Mouse (Mus musculus): Measurements from ENCODE around the gene Gabpa. TPM values are rescaled to one million over a fixed set of nuclear protein-coding genes. Genes with fewer than 3 reads are reported as not detected.

The Gabpa gene
- polyA plus RNA-seq (2016; fragmentation: Nextera tagmentation; extraction: Ambion mirVana): 26.0 and 26.2 TPM in 2 replicates

DNA sequence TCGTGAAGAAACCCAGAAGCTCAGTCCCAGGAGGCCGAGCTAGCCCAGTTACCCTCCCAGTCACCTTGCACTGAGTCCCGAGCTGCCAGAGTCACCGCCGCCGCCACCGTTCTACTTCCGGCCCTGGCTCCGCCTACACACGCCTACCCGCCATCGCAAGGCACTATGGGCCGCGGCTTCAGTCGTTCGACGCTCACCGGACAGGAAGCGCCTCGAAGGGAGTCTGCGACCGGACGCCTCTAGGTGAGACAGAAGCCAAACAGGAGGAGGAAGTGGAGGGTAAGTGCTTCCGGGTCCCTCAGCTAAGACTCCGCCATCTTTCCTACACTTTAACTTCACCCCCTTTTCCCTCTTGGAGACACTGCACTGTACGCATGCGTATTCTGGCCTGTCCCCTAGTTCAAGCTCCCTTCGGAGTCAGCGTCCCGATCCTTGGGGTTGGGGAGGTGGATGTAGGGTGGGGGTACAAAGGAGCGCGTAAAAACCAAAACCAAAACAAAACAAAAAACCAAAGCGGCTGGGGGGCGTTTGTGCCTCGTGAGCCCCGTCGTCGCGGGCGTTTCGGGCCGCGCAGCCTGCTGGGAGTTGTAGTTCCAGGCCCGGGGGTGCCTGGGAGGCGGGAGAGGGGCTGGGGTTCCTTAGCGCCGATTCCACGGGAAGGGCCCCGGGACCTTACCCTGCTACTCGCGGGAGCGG, at the start of gene Gabpa:
Gene Gabpa, plus strand, starts transcription at position 181 of the 696 bp plus-strand sequence.
- Histone ChIP-seq H3K9ac (peak within 1 kb of the TSS; percentile 96), H3K36me3 (peaks cover 51% of the 10 kb centered on the region), H3K27ac (peak within 1 kb of the TSS; percentile 97), H3K4me1 (peaks cover 45% of the 10 kb centered on the region), H3K9me3 (replicated peaks) (no peaks in the 10 kb centered on the region), H3K4me2 (peak within 1 kb of the TSS; percentile 84), H3K4me3 (peak within 1 kb of the TSS; percentile 95), H3K27me3 (replicated peaks) (no peaks in the 10 kb centered on the region)
- ATAC-seq: peak; percentile 94
- under 1% methylated on average over 52 of the region's 52 CpGs for WGBS (ENCODE audit: insufficient replicate concordance)

DNA sequence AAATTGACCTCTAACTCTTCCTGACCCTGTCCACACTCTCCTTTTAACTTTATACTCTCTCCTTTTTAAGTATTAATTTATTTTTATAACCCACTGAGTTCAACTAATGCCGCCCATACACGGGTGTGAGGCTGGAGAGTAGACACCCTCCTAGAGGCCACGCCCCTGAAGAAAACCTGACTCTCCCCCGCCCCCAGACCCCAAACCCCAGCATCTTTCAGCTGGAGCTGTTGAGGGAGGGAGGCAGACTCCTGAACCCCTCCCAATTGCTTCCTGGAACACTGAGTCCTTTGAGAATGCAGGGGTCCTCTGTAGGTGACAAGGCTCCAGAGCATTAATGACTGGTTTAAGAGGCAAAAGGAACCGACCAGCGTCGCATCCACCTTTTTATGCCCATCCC, 49.8 kb upstream of the Gabpa start:
- H3K36me3 ChIP-seq: no peaks in the 10 kb centered on the region
- no peaks in the 10 kb centered on the region for H3K9me3 ChIP-seq (replicated peaks)
- no peaks in the 10 kb centered on the region for H3K27me3 ChIP-seq (replicated peaks)
- WGBS (ENCODE audit: insufficient replicate concordance): 34% methylated on average over 7 of the region's 7 CpGs
- no peak overlapping the region for H3K27ac ChIP-seq
- no peak overlapping the region for H3K9ac ChIP-seq
- ATAC-seq: no peak
- H3K4me1 ChIP-seq: no peaks in the 10 kb centered on the region
- no peak overlapping the region for H3K4me3 ChIP-seq
- no peak overlapping the region for H3K4me2 ChIP-seq

DNA sequence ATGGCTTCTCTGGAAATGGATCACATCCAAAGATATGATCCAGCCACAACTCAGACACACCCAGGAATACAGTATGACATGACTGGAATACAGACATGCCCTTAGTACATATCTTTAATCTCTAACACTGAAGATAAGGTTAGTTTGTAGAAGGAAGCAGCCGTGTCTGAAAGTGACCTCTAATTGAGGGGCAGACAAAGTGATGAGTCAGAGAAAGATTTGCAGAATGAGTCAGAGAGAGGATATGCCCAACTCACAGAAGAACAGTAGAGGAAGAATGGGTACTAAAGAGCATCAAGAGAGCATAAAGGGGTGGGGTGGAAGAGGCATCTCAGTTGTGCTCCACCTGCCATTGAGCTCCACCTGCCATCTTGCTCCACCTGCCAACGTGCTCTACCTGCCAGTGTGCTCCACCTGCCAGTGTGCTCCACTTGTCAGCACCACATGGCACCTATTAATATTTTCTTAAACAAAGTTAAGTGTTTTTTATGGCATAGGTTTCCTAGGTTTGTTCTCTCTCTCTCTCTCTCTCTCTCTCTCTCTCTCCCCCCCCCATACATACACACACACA, 44.0 kb upstream of the Gabpa start:
- H3K36me3 ChIP-seq: no peaks in the 10 kb centered on the region
- no peak overlapping the region for H3K4me2 ChIP-seq
- H3K9me3 ChIP-seq (replicated peaks): no peaks in the 10 kb centered on the region
- no peaks in the 10 kb centered on the region for H3K27me3 ChIP-seq (replicated peaks)
- WGBS (ENCODE audit: insufficient replicate concordance): 28% methylated on average over 2 of the region's 2 CpGs
- no peaks in the 10 kb centered on the region for H3K4me1 ChIP-seq
- H3K27ac ChIP-seq: no peak overlapping the region
- no peak overlapping the region for H3K9ac ChIP-seq
- no peak for ATAC-seq
- H3K4me3 ChIP-seq: no peak overlapping the region

DNA sequence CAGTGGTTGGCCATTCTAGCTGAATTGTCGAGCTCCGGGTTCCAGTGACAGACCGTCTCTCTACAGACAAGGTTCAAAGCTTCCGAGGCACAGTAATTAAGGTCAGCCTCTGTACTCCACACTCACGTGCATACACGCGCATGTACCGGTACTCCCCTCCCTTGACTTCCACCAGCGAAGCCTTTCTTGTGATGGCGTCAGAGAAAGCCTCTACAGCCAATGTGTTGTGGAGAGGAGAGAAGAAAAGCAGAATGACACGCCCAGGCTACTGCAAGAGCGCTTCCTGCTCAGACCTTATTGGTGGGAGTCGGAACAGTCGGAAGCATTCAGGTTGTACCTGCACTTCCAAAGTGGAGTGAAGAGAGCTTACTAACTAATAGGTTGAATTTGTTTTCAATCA, 41.3 kb upstream of the Gabpa start:
- no peak overlapping the region for H3K4me2 ChIP-seq
- H3K27me3 ChIP-seq (replicated peaks): no peaks in the 10 kb centered on the region
- no peaks in the 10 kb centered on the region for H3K4me1 ChIP-seq
- H3K9ac ChIP-seq: no peak overlapping the region
- no peak for ATAC-seq
- no peaks in the 10 kb centered on the region for H3K36me3 ChIP-seq
- no peak overlapping the region for H3K4me3 ChIP-seq
- H3K27ac ChIP-seq: no peak overlapping the region
- H3K9me3 ChIP-seq (replicated peaks): no peaks in the 10 kb centered on the region
- 72% methylated on average over 14 of the region's 14 CpGs for WGBS (ENCODE audit: insufficient replicate concordance)

DNA sequence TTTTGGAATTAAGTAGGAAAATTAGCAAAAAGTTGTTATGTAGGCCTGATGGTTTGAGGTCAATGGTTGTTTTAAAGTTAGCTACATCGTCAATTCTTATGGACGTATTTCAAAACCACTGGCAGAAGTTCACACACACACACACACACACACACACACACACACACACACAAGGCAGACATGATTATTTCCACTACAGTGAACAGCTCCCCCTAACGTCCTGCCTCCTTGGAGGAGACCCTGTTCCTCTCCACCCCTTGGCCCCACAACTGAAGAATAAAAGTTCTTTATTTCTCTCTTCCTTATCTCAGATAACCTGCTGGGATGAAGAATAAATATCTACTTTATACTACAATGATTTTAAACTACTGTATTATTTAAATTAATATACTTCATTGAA, 39.4 kb upstream of the Gabpa start:
- Histone ChIP-seq H3K4me3 (no peak overlapping the region), H3K36me3 (no peaks in the 10 kb centered on the region), H3K9ac (no peak overlapping the region), H3K27ac (no peak overlapping the region), H3K9me3 (replicated peaks) (no peaks in the 10 kb centered on the region), H3K4me1 (no peaks in the 10 kb centered on the region), H3K4me2 (no peak overlapping the region), H3K27me3 (replicated peaks) (no peaks in the 10 kb centered on the region)
- WGBS (ENCODE audit: insufficient replicate concordance): 55% methylated on average over 3 of the region's 3 CpGs
- no peak for ATAC-seq

DNA sequence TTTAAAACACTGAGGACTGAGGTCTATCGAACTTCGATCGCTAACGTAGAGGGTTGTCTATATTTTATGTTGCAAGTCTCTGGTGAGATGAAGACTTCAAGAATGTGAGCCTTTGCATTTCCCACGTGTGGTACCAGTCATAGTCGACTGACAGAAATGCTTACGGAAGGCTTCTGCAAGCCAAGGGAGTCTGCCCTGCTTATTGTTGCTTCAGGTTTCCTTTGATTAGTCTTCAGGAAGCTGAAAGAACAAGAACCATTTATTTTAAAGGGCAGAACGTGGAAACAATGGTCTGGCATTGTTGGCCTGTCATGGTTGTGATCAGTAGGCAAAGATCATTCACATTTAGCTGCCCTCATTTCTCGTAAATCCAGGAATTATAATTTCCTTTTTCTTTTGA, 38.0 kb upstream of the Gabpa start:
- H3K27me3 ChIP-seq (replicated peaks): no peaks in the 10 kb centered on the region
- H3K4me1 ChIP-seq: no peaks in the 10 kb centered on the region
- no peaks in the 10 kb centered on the region for H3K36me3 ChIP-seq
- no peak for ATAC-seq
- 66% methylated on average over 9 of the region's 9 CpGs for WGBS (ENCODE audit: insufficient replicate concordance)
- H3K9ac ChIP-seq: no peak overlapping the region
- H3K4me2 ChIP-seq: no peak overlapping the region
- no peak overlapping the region for H3K27ac ChIP-seq
- no peaks in the 10 kb centered on the region for H3K9me3 ChIP-seq (replicated peaks)
- H3K4me3 ChIP-seq: no peak overlapping the region

DNA sequence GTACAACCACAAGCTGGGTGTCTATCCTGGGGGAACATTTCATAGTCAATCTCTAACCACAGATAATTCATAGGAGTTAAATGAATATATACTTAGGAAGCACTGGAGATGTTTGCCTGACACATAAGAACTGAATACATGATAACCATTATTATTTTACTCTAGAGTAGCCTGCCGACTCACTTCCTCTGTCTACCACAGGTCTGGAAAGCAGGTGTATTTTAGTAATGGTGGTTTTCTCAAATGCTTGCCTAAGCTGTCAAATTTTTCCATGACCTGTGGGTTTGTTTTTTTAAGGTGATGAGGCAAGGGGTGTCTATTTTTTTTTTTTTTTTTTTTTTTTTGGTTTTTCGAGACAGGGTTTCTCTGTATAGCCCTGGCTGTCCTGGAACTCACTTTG, 34.7 kb upstream of the Gabpa start:
- Histone ChIP-seq H3K4me1 (no peaks in the 10 kb centered on the region; the same call in 1 of the 2 replicates), H3K27ac (no peak overlapping the region), H3K36me3 (no peaks in the 10 kb centered on the region), H3K4me2 (no peak overlapping the region), H3K27me3 (replicated peaks) (no peaks in the 10 kb centered on the region), H3K4me3 (no peak overlapping the region), H3K9ac (no peak overlapping the region), H3K9me3 (replicated peaks) (no peaks in the 10 kb centered on the region)
- ATAC-seq: no peak
- WGBS (ENCODE audit: insufficient replicate concordance): 60% methylated on average over 1 of the region's 2 CpGs

DNA sequence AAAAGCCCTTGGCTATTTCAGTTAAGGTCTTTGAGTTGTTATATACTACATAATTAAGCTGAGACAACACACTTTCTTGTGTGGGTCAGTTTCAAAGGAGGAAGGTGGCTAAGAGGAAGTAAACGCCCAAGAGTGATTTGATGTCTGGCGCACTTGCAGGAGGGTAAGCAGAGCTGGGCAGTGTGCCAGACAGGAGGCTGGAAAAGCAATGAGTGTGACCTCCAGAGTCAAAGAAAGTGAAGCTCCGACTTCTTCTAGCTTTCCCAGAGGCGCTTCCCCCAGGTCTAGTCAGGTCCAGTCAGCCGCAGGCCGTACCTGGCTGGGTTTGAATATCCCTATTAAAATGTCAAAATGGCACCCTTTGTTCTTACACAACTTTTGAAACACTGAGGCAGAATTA, 32.5 kb upstream of the Gabpa start:
- Histone ChIP-seq H3K4me2 (no peak overlapping the region), H3K4me3 (no peak overlapping the region), H3K27ac (no peak overlapping the region), H3K27me3 (replicated peaks) (no peaks in the 10 kb centered on the region), H3K9ac (no peak overlapping the region), H3K4me1 (no peaks in the 10 kb centered on the region; the same call in 1 of the 2 replicates), H3K36me3 (no peaks in the 10 kb centered on the region), H3K9me3 (replicated peaks) (no peaks in the 10 kb centered on the region)
- 59% methylated on average over 6 of the region's 6 CpGs for WGBS (ENCODE audit: insufficient replicate concordance)
- ATAC-seq: no peak

DNA sequence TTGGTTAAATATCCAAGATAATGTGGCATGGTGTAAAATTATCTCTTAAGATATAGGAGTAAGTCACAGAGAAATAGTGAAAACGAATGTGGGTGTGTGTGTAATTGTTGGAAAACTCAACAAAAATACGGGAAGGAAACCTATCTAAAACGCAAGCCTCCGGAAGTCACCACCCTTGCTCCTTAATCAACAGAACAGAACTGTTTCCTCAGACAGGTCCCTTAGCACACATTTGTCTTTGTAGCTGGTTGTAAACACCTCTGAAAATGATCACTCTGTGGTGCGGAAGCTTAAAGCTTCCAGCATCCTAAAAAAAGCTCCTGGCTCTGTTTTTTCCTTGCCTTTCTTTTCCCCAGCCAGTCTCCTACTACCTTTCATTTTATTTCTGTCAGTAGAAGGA, 29.9 kb upstream of the Gabpa start:
- Histone ChIP-seq H3K36me3 (no peaks in the 10 kb centered on the region), H3K9me3 (replicated peaks) (no peaks in the 10 kb centered on the region), H3K27me3 (replicated peaks) (no peaks in the 10 kb centered on the region), H3K27ac (no peak overlapping the region), H3K4me2 (no peak overlapping the region), H3K9ac (no peak overlapping the region), H3K4me3 (no peak overlapping the region), H3K4me1 (no peaks in the 10 kb centered on the region; the same call in 1 of the 2 replicates)
- no peak for ATAC-seq
- WGBS (ENCODE audit: insufficient replicate concordance): 61% methylated on average over 5 of the region's 5 CpGs

DNA sequence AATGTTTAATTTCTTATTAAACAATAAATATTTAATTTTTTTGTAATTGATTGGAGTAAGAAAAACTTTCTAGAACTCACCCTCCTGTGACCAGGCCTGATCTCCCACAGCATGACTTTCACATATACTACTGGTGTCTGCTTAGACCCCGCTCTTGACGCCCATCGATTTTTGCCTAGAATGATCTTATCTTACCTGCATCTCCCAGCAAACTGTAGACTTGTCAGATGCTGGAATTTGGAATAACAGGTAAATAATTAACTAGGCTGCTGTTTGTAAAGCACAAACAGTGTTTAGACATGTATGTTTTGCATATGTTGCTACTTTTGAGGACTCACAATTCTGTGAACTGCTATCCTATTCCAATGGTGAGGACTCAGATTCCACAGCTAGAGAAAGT, 28.6 kb upstream of the Gabpa start:
- 74% methylated on average over 3 of the region's 3 CpGs for WGBS (ENCODE audit: insufficient replicate concordance)
- Histone ChIP-seq H3K36me3 (no peaks in the 10 kb centered on the region), H3K9ac (no peak overlapping the region), H3K9me3 (replicated peaks) (no peaks in the 10 kb centered on the region), H3K4me3 (no peak overlapping the region), H3K27me3 (replicated peaks) (no peaks in the 10 kb centered on the region), H3K4me1 (no peaks in the 10 kb centered on the region; the same call in 1 of the 2 replicates), H3K4me2 (no peak overlapping the region), H3K27ac (no peak overlapping the region)
- peak; percentile 52; the same call in 1 of the 2 replicates for ATAC-seq

DNA sequence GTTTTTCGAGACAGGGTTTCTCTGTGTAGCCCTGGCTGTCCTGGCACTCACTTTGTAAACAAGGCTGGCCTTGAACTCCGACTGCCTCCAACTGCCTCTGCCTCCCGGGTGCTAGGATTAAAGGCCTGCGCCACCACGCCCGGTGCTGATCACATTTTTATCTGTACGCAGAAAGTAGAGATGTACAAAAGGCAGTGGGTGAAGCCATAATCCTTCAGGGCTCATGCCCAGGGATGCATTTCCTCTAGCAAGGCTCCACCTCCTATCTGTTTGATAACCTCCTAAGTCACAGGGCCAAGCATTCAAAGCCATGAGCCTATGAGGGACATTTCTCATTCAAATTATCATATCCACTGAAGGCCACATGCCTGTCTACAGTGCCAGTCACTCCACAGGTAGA, 26.9 kb upstream of the Gabpa start:
- Histone ChIP-seq H3K27me3 (replicated peaks) (no peaks in the 10 kb centered on the region), H3K4me3 (no peak overlapping the region), H3K36me3 (no peaks in the 10 kb centered on the region), H3K27ac (no peak overlapping the region), H3K4me1 (no peaks in the 10 kb centered on the region; the same call in 1 of the 2 replicates), H3K9me3 (replicated peaks) (no peaks in the 10 kb centered on the region), H3K9ac (no peak overlapping the region), H3K4me2 (no peak overlapping the region)
- ATAC-seq: no peak
- 79% methylated on average over 7 of the region's 7 CpGs for WGBS (ENCODE audit: insufficient replicate concordance)

DNA sequence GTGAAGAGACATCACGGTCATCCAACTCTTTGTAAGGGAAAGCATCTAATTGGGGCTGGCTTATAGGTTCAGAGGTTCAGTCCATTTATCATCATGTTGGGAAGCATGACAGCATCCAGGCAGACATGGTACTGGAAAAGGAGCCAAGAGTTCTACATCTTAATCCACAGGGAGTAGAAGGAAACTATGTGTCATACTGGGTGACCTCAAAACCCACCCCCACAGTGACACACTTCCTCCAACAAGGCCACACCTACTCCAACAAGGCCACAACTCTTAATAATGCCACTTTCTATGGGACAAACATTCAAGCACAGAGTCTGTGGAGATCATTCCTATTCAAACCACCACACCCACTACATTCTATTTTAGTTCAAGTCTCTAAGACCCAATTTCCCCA, 24.5 kb upstream of the Gabpa start:
- no peak for ATAC-seq
- 66% methylated on average over 1 of the region's 1 CpGs for WGBS (ENCODE audit: insufficient replicate concordance)
- no peak overlapping the region for H3K27ac ChIP-seq

More for the DNA sequence above, 24.5 kb upstream of the Gabpa start:
- Histone ChIP-seq H3K9ac (no peak overlapping the region), H3K36me3 (no peaks in the 10 kb centered on the region), H3K9me3 (replicated peaks) (no peaks in the 10 kb centered on the region), H3K27me3 (replicated peaks) (no peaks in the 10 kb centered on the region), H3K4me2 (no peak overlapping the region), H3K4me1 (no peaks in the 10 kb centered on the region), H3K4me3 (no peak overlapping the region)
